Mouse (Mus musculus): ENCODE results near the gene Glis3. TPM values are rescaled to one million over a fixed set of nuclear protein-coding genes. Genes with fewer than 3 reads are reported as not detected.

Gene Glis3
- polyA plus RNA-seq, 1 experiment from 2014 or later = 0.15 TPM

- H3K4me2 ChIP-seq = no peak overlapping the region
- no peaks in the 10 kb centered on the region for H3K27me3 ChIP-seq
- 65% methylated on average over 7 of the region's 7 CpGs for WGBS (ENCODE audit: insufficient replicate concordance)
- no peak overlapping the region for H3K4me3 ChIP-seq (replicated peaks)
- no peak for ATAC-seq (ENCODE audit: insufficient read depth)
- H3K36me3 ChIP-seq (replicated peaks) = no peaks in the 10 kb centered on the region
- no peak overlapping the region for H3K27ac ChIP-seq (replicated peaks)
- no peaks in the 10 kb centered on the region for H3K4me1 ChIP-seq (replicated peaks)
- no peaks in the 10 kb centered on the region for H3K9me3 ChIP-seq (replicated peaks)
- H3K9ac ChIP-seq = no peak overlapping the region
These were observed 88.0 kb downstream of the Glis3 start for GRCm38 (mm10) chr19:28591736-28592477.

- Histone ChIP-seq H3K4me2 (no peak overlapping the region), H3K27ac (replicated peaks) (no peak overlapping the region), H3K36me3 (replicated peaks) (no peaks in the 10 kb centered on the region), H3K9ac (no peak overlapping the region), H3K4me1 (replicated peaks) (no peaks in the 10 kb centered on the region), H3K4me3 (replicated peaks) (no peak overlapping the region), H3K9me3 (replicated peaks) (no peaks in the 10 kb centered on the region), H3K27me3 (no peaks in the 10 kb centered on the region)
- ATAC-seq (ENCODE audit: insufficient read depth) = no peak
- 66% methylated on average over 8 of the region's 8 CpGs for WGBS (ENCODE audit: insufficient replicate concordance)
These were observed 99.4 kb downstream of the Glis3 start for GRCm38 (mm10) chr19:28580499-28580898.

GRCm38 (mm10) chr19:28579724-28580375 lies 100.0 kb downstream of the Glis3 start:
- Histone ChIP-seq H3K9ac (no peak overlapping the region), H3K9me3 (replicated peaks) (no peaks in the 10 kb centered on the region), H3K27ac (replicated peaks) (no peak overlapping the region), H3K4me1 (replicated peaks) (no peaks in the 10 kb centered on the region), H3K4me3 (replicated peaks) (no peak overlapping the region), H3K4me2 (no peak overlapping the region), H3K36me3 (replicated peaks) (no peaks in the 10 kb centered on the region), H3K27me3 (no peaks in the 10 kb centered on the region)
- 57% methylated on average over 14 of the region's 14 CpGs for WGBS (ENCODE audit: insufficient replicate concordance)
- ATAC-seq (ENCODE audit: insufficient read depth) = no peak

GRCm38 (mm10) chr19:28577023-28577422 lies 102.9 kb downstream of the Glis3 start:
- Histone ChIP-seq H3K27me3 (no peaks in the 10 kb centered on the region), H3K4me3 (replicated peaks) (no peak overlapping the region), H3K4me2 (no peak overlapping the region), H3K9ac (no peak overlapping the region), H3K36me3 (replicated peaks) (no peaks in the 10 kb centered on the region), H3K27ac (replicated peaks) (no peak overlapping the region), H3K9me3 (replicated peaks) (no peaks in the 10 kb centered on the region), H3K4me1 (replicated peaks) (no peaks in the 10 kb centered on the region)
- no peak for ATAC-seq (ENCODE audit: insufficient read depth)
- 72% methylated on average over 12 of the region's 12 CpGs for WGBS (ENCODE audit: insufficient replicate concordance)

GRCm38 (mm10) chr19:28576619-28577018 lies 103.3 kb downstream of the Glis3 start:
- Histone ChIP-seq H3K4me2 (no peak overlapping the region), H3K27me3 (no peaks in the 10 kb centered on the region), H3K4me1 (replicated peaks) (no peaks in the 10 kb centered on the region), H3K9ac (no peak overlapping the region), H3K9me3 (replicated peaks) (no peaks in the 10 kb centered on the region), H3K27ac (replicated peaks) (no peak overlapping the region), H3K36me3 (replicated peaks) (no peaks in the 10 kb centered on the region), H3K4me3 (replicated peaks) (no peak overlapping the region)
- no peak for ATAC-seq (ENCODE audit: insufficient read depth)
- 60% methylated on average over 6 of the region's 6 CpGs for WGBS (ENCODE audit: insufficient replicate concordance)

- no peak for ATAC-seq (ENCODE audit: insufficient read depth)
- H3K36me3 ChIP-seq (replicated peaks) = no peaks in the 10 kb centered on the region
- no peak overlapping the region for H3K27ac ChIP-seq (replicated peaks)
- H3K4me2 ChIP-seq = no peak overlapping the region
- H3K9ac ChIP-seq = no peak overlapping the region
- no peak overlapping the region for H3K4me3 ChIP-seq (replicated peaks)
- no peaks in the 10 kb centered on the region for H3K9me3 ChIP-seq (replicated peaks)
- H3K4me1 ChIP-seq (replicated peaks) = no peaks in the 10 kb centered on the region
- 71% methylated on average over 3 of the region's 3 CpGs for WGBS (ENCODE audit: insufficient replicate concordance)
- H3K27me3 ChIP-seq = no peaks in the 10 kb centered on the region
These were observed 106.2 kb downstream of the Glis3 start for GRCm38 (mm10) chr19:28573641-28574040.

GRCm38 (mm10) chr19:28569856-28570255 lies 110.0 kb downstream of the Glis3 start:
- ATAC-seq (ENCODE audit: insufficient read depth) = no peak
- H3K9ac ChIP-seq = no peak overlapping the region

GRCm38 (mm10) chr19:28567100-28567499 lies 112.8 kb downstream of the Glis3 start:
- Histone ChIP-seq H3K9ac (no peak overlapping the region), H3K36me3 (replicated peaks) (no peaks in the 10 kb centered on the region), H3K9me3 (replicated peaks) (no peaks in the 10 kb centered on the region), H3K27ac (replicated peaks) (no peak overlapping the region), H3K4me2 (no peak overlapping the region), H3K27me3 (no peaks in the 10 kb centered on the region), H3K4me1 (replicated peaks) (no peaks in the 10 kb centered on the region), H3K4me3 (replicated peaks) (no peak overlapping the region)
- WGBS (ENCODE audit: insufficient replicate concordance) = 13% methylated on average over 1 of the region's 1 CpGs
- no peak for ATAC-seq (ENCODE audit: insufficient read depth)

More at GRCm38 (mm10) chr19:28569856-28570255, 110.0 kb downstream of the Glis3 start:
- WGBS (ENCODE audit: insufficient replicate concordance) = 62% methylated on average over 3 of the region's 3 CpGs
- Histone ChIP-seq H3K4me3 (replicated peaks) (no peak overlapping the region), H3K4me2 (no peak overlapping the region), H3K27ac (replicated peaks) (no peak overlapping the region), H3K36me3 (replicated peaks) (no peaks in the 10 kb centered on the region), H3K9me3 (replicated peaks) (no peaks in the 10 kb centered on the region), H3K4me1 (replicated peaks) (no peaks in the 10 kb centered on the region), H3K27me3 (no peaks in the 10 kb centered on the region)

GRCm38 (mm10) chr19:28566554-28566953 lies 113.3 kb downstream of the Glis3 start:
- 32% methylated on average over 2 of the region's 2 CpGs for WGBS (ENCODE audit: insufficient replicate concordance)
- Histone ChIP-seq H3K36me3 (replicated peaks) (no peaks in the 10 kb centered on the region), H3K27ac (replicated peaks) (no peak overlapping the region), H3K4me3 (replicated peaks) (no peak overlapping the region), H3K9me3 (replicated peaks) (no peaks in the 10 kb centered on the region), H3K4me2 (no peak overlapping the region), H3K4me1 (replicated peaks) (no peaks in the 10 kb centered on the region), H3K9ac (no peak overlapping the region), H3K27me3 (no peaks in the 10 kb centered on the region)
- ATAC-seq (ENCODE audit: insufficient read depth) = no peak

GRCm38 (mm10) chr19:28561697-28562002 lies 118.2 kb downstream of the Glis3 start:
- H3K4me3 ChIP-seq (replicated peaks) = no peak overlapping the region
- no peak overlapping the region for H3K27ac ChIP-seq (replicated peaks)
- H3K9me3 ChIP-seq (replicated peaks) = no peaks in the 10 kb centered on the region
- H3K9ac ChIP-seq = no peak overlapping the region
- H3K36me3 ChIP-seq (replicated peaks) = no peaks in the 10 kb centered on the region
- H3K27me3 ChIP-seq = no peaks in the 10 kb centered on the region
- no peak overlapping the region for H3K4me2 ChIP-seq
- no peak for ATAC-seq (ENCODE audit: insufficient read depth)
- H3K4me1 ChIP-seq (replicated peaks) = 0 out of 2 replicates have a peak, but pooled peaks cover 2% of the 10 kb centered on the region

- Histone ChIP-seq H3K27me3 (no peaks in the 10 kb centered on the region), H3K36me3 (replicated peaks) (no peaks in the 10 kb centered on the region), H3K4me3 (replicated peaks) (no peak overlapping the region), H3K9ac (no peak overlapping the region), H3K4me1 (replicated peaks) (0 out of 2 replicates have a peak, but pooled peaks cover 2% of the 10 kb centered on the region), H3K9me3 (replicated peaks) (no peaks in the 10 kb centered on the region), H3K27ac (replicated peaks) (no peak overlapping the region), H3K4me2 (no peak overlapping the region)
- ATAC-seq (ENCODE audit: insufficient read depth) = no peak
- 40% methylated on average over 8 of the region's 8 CpGs for WGBS (ENCODE audit: insufficient replicate concordance)
These were observed 118.8 kb downstream of the Glis3 start for GRCm38 (mm10) chr19:28560801-28561696.
